Mouse (Mus musculus): ENCODE data around the gene Xpo5.

The Xpo5 gene

GRCm38 (mm10) chr17:46202421-46203071 lies at the start of gene Xpo5, which contains the start of gene Polh:
TSS of gene Xpo5 (plus strand) at chr17:46202782.
TSS of gene Polh (minus strand) at chr17:46202645.
- DNase-seq (ENCODE audit: low read depth, low spot score) = peak; percentile 95

GRCm38 (mm10) chr17:46152847-46153782 lies 49.5 kb upstream of the Xpo5 start, which contains the start of gene Mad2l1bp:
TSS of gene Mad2l1bp (minus strand) at chr17:46153553.
- DNase-seq (ENCODE audit: low read depth, low spot score) = peak; percentile 98

GRCm38 (mm10) chr17:46154336-46154735 lies 48.2 kb upstream of the Xpo5 start:
- DNase-seq (ENCODE audit: low read depth, low spot score) = no peak

- DNase-seq (ENCODE audit: low read depth, low spot score) = no peak
These were observed 45.9 kb upstream of the Xpo5 start for GRCm38 (mm10) chr17:46156680-46157079.

GRCm38 (mm10) chr17:46157131-46157530 lies 45.5 kb upstream of the Xpo5 start:
- DNase-seq (ENCODE audit: low read depth, low spot score) = no peak

- no peak for DNase-seq (ENCODE audit: low read depth, low spot score)
These were observed 43.3 kb upstream of the Xpo5 start for GRCm38 (mm10) chr17:46159236-46159635.

GRCm38 (mm10) chr17:46160090-46160662 lies 42.4 kb upstream of the Xpo5 start:
- DNase-seq (ENCODE audit: low read depth, low spot score) = peak; percentile 92

- DNase-seq (ENCODE audit: low read depth, low spot score) = peak; percentile 100
These were observed 41.9 kb upstream of the Xpo5 start, which contains the start of gene Gtpbp2 for GRCm38 (mm10) chr17:46160686-46161085. TSS of gene Gtpbp2 (plus strand) at chr17:46161032.

GRCm38 (mm10) chr17:46161179-46161578 lies 41.4 kb upstream of the Xpo5 start:
- peak; percentile 27 for DNase-seq (ENCODE audit: low read depth, low spot score)

- DNase-seq (ENCODE audit: low read depth, low spot score) = no peak
These were observed 40.9 kb upstream of the Xpo5 start for GRCm38 (mm10) chr17:46161710-46162109.

- DNase-seq (ENCODE audit: low read depth, low spot score) = no peak
These were observed 40.0 kb upstream of the Xpo5 start for GRCm38 (mm10) chr17:46162551-46162950.

- DNase-seq (ENCODE audit: low read depth, low spot score) = no peak
These were observed 39.6 kb upstream of the Xpo5 start for GRCm38 (mm10) chr17:46162951-46163421.

- no peak for DNase-seq (ENCODE audit: low read depth, low spot score)
These were observed 38.3 kb upstream of the Xpo5 start for GRCm38 (mm10) chr17:46164301-46164700.

GRCm38 (mm10) chr17:46164791-46165190 lies 37.8 kb upstream of the Xpo5 start:
- DNase-seq (ENCODE audit: low read depth, low spot score) = no peak

- DNase-seq (ENCODE audit: low read depth, low spot score) = no peak
These were observed 37.1 kb upstream of the Xpo5 start for GRCm38 (mm10) chr17:46165460-46165859.

- no peak for DNase-seq (ENCODE audit: low read depth, low spot score)
These were observed 36.3 kb upstream of the Xpo5 start for GRCm38 (mm10) chr17:46166270-46166669.

- peak; percentile 43 for DNase-seq (ENCODE audit: low read depth, low spot score)
These were observed 35.6 kb upstream of the Xpo5 start for GRCm38 (mm10) chr17:46167014-46167413.

- peak; percentile 40 for DNase-seq (ENCODE audit: low read depth, low spot score)
These were observed 34.3 kb upstream of the Xpo5 start for GRCm38 (mm10) chr17:46168318-46168717.

GRCm38 (mm10) chr17:46168768-46169167 lies 33.8 kb upstream of the Xpo5 start:
- no peak for DNase-seq (ENCODE audit: low read depth, low spot score)

- peak; percentile 71 for DNase-seq (ENCODE audit: low read depth, low spot score)
These were observed 32.0 kb upstream of the Xpo5 start for GRCm38 (mm10) chr17:46170538-46170937.

- DNase-seq (ENCODE audit: low read depth, low spot score) = no peak
These were observed 20.3 kb upstream of the Xpo5 start for GRCm38 (mm10) chr17:46182273-46182672.

- DNase-seq (ENCODE audit: low read depth, low spot score) = no peak
These were observed 13.8 kb upstream of the Xpo5 start for GRCm38 (mm10) chr17:46188829-46189228.
